Mouse (Mus musculus) megakaryocyte, embryonic 14.5 days (primary cell): ENCODE results near the gene Parp16.

Experiments
- FLI1 ChIP-seq: IDR thresholded peaks from 2 replicates; pipeline ENCODE4 v1.6.1; 2012; ENCODE audit warnings: low read length, inconsistent platforms, mixed read lengths
- GATA1 ChIP-seq: IDR thresholded peaks from 3 replicates; pipeline ENCODE4 v1.6.1; 2012; ENCODE audit warnings: mixed read lengths, low read length, inconsistent platforms, borderline replicate concordance

DNA sequence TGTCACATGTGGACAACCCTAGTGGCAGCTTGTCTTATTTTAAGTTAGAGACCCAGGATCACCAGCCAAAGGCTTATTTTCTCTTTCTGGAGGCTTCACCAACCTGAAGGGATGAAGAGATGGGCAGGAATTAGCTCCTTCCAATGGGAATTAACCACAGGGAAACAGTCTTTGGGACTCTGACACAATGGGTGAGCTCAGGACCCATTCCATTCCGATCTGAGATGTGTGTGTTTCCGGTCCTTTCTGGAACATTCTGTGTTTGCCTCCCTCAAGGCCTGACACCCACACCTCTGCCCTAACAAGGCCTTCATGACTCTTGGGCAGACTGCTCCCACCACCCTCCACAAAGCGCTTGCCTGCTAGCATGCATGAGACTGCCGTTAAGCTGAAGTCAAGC is at the start of gene Parp16:
- TF ChIP-seq GATA1 (no peak), FLI1 (no peak)
